Mouse (Mus musculus) right cerebral cortex, postnatal 14 days (tissue): ENCODE measurements around the gene Dnajc14.
A peak's percentile ranks its signal among the peaks of the same experiment; 100 is the strongest.
"Not testable (repeated sequence)": the region's sequence is repeated elsewhere in the genome, so short reads cannot be mapped to it uniquely, and the experiment has no call there.

Experiments used
- DNase-seq: peaks from one replicate; pipeline ENCODE4 v3.0.0; 2022

Gene Dnajc14

DNA sequence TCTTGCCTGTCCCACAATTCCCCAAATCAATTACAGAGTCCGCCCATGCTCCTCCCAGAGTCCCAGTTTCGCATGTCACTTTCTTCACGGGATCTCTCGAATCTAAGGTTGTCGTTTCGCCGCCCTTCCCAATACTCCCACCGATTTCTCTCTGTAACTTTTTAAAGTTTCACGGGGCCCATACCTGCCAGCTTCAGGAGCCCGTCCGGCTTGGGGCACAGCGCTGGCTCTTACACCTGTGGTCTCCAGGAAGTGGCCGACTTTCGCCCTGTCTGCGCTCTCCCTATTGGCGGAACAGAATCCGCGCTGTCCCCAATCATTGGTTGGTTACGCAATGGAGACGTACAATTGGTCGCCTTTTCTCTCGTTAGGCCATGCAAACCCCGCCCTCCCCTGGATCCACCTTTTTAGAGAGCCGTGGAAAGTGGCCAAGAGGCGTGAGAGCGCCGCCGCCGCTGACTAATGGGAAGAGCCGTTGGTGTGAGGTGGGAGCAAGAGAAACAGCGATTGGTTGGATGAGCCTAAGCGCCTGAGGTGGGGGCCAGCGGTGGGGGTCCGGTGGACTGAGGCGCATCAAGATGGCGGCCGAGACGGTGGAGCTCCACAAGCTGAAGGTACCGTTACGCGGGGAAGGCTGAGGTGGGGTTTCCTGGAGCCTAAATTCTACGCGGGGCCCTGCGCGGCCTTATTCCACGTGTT, 17.6 kb downstream of the Dnajc14 start, which contains the start of gene Ormdl2:
TSS of gene Ormdl2 (minus strand) at position 288 of the 699 bp plus-strand sequence.
- peak; percentile 98 for DNase-seq

DNA sequence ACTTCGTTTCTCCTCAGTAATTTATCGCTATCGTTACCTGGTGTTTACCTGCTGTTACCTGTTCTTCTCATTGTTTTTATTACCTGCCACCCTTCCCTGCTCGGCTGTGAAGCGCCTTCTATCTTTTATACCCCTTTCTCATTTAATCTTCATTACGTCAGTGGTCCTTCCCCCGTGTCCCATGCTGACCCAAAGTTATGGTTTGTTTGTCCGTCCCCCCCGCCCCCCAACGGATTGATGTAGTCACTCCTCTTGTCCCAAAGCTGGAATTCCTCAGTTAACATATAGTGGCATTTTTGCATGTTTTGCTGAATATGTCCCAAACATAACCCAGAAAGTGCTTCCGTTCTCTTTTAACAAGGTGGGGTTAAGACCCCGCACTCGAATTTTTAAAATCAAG, 18.3 kb downstream of the Dnajc14 start:
- no peak for DNase-seq

DNA sequence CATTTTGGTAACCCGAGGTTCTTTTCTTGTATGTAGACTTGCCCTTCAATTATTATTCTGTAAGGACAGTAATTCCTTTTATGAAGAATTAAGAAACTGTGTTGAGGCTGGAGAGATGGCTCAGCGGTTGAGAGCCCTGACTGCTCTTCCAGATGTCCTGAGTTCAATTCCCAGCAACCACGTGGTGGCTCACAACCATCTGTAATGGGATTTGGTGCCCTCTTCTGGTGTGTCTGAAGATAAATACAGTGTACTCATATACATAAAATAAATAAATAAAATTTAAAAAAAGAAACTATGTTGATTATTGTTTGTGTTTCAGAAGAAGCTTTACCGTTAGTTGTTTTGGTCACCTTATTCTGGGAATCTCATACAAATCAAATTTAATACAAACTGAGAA, 19.2 kb downstream of the Dnajc14 start:
- not testable (repeated sequence) for DNase-seq

DNA sequence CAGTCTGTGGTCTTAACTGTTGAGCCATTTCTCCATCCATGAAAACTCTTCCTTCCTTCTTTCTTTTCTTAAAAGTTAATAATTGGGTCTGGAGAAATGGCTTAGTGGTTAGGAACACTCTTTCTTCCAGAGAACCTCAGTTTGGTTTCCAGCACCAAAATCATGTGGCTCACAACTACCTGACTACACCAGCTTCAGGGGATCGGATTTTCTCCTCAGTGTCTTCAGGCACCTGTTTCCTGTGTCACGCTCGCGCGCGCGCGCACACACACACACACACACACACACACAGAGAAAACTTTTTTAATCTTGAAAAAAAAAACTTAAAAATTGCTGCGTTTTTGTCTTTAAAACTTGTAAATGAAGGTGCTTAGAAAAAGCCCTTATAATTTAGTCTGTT, 20.0 kb downstream of the Dnajc14 start:
- DNase-seq = no peak

DNA sequence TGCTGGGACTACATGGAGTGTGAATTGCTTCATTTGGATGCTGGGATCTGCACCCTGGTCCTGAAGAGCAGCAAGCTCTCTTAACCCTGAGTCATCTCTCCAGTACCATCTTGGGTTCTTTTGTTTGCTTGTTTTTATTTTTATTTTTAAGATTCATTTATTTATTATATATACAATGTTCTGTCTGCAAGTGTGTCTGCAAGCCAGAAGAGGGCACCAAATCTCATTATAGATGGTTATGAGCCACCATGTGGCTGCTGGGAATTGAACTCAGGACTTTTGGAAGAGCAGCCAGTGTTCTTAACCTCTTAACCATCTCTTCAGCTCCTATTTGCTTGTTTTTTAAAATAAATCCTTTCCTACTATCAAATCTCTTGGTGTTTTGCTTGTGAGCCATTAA, 33.5 kb downstream of the Dnajc14 start:
- no peak for DNase-seq

DNA sequence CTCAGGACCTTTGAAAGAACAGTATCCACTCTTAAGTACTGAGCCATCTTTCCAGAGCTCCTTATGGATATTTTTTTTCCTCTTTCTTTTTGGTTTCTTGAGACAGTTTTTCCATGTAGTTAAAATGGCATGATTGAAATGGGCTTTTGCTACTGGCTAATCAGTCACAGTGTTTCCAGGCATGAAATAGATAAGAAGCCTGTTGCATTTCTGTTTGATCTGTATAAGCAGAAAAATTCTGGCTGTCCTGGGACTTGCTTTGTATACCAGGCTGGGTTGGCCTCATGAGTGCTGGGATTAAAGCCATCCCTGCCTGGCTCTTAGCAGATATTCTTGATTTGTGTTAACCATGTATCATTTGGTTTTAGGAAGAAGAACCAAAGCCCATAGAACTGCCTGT, 35.6 kb downstream of the Dnajc14 start:
- no peak for DNase-seq

DNA sequence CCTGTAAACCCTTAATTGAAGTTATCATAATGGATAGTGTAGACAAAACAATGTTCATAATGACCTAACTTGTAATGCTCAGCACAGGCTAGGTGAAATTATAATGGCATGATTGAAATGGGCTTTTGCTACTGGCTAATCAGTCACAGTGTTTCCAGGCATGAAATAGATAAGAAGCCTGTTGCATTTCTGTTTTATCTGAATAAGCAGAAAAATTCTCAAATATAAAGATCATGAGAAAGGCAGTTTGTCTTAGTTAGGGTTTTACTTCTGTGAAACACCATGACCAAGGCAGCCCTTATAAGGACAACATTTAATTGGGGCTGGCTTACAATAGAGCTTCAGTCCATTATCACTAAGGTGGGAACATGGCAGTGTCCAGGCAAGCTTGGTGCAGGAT, 36.8 kb downstream of the Dnajc14 start:
- no peak for DNase-seq

DNA sequence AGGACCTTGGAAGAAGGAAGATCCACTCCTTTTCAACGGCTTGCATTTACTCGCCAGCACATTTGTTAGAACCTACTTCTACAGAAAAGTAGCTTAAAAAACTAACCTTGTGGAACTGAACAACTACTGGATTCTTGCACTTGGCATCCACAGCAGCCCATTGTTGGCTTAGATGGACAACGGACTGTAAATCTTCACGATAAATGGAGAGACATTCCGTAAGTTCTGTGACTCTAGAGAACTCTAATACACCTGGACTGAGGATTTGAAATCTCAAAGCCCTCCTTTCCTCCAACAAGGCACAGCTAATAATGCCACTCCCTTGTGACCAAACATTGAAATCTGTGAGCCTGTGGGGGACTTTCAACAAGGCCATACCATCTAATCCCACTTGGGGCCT, 39.4 kb downstream of the Dnajc14 start:
- DNase-seq = no peak

DNA sequence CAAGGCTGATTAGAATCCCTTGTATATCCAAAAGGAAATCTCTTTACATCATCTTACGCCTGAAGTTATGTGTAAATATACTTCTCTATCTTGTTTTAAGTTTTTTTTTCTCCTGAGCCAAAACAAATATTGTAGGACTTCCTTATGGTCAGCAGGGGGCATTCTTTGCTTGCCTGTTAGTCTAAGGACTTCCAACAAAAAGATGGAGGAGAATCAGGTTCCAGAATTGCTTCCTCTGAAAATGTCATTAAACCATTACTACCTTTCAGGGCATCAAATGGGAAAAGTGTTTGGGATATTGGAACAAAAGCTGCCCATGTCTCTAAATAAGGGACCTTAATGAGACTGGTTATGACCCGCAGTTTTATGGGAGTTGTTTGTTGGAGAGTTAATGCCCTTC, 41.7 kb downstream of the Dnajc14 start:
- DNase-seq = no peak

DNA sequence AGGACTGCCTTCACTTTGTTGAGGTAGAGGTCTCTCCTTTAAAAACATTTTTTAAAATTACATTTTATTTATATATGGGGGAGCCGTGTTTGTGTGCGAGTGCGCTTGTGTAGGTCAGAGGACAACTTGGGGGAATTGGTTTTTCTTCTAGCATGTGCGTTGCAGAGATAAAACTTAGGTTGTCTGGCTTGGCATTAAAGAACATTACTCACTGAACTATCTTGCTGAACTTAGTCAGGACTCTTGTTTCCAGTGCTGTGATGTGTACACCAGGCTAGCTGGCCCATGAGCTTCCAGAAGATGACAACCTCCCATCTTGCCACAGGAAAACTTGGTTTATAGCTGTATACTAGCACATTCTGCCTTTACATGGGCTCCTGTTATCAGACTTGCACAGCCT, 42.8 kb downstream of the Dnajc14 start:
- no peak for DNase-seq

DNA sequence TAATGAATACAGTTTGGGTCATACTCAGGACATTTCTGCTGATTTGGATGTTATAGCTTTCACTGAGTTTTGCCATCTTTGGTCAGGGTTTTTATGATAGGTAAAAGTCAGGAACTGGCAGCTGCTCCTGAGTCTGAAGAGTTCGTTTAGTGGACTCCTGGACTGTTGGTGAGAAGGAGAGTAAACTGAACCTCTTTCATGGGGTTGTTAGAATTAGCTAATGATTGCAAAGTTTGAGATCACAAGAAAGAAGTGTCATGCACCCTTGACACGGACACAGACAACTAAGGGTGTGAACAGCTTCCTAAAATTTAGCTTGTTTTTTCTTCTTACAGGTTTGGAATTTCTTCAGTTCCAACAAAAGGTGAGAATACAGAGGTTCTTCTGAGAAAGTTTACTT, 44.6 kb downstream of the Dnajc14 start:
- DNase-seq = no peak

DNA sequence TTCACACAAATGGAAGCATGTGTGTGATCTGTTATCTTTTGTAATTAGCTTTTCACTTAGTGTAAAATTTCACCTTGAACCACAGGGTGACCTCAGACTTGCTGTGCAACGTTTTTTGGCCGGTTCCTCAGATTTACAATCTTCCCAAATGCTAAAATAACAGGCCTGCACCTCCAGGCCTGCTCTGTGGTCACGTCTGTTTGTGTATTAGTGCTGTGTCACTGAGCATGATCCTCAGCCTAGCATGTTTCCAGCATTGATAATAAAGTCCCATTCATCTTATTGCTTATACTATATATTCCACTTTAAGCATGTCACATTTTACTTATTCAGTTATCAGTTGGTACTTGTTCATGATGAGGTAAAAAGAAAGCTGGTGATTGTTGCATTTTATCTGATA, 46.5 kb downstream of the Dnajc14 start:
- DNase-seq = no peak

DNA sequence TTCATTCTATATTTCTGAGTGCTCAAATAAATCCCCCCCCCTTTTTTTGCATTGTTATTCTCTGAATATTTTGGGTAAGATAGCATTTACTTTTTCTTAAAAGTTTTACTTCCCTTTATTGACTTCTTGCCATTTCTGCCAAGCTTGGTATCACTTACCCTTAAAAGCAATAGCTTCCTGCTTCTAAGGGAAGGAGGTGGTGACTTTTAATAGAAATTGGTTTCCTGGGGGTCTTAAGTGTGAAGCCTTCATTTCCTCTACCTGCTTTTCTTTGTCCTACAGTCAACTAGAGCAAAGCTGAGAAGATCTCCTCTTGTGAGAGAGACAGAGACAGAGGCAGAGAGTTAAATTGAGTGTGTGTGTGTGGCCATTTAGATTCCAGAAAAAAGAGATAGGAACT, 57.3 kb downstream of the Dnajc14 start:
- no peak for DNase-seq

DNA sequence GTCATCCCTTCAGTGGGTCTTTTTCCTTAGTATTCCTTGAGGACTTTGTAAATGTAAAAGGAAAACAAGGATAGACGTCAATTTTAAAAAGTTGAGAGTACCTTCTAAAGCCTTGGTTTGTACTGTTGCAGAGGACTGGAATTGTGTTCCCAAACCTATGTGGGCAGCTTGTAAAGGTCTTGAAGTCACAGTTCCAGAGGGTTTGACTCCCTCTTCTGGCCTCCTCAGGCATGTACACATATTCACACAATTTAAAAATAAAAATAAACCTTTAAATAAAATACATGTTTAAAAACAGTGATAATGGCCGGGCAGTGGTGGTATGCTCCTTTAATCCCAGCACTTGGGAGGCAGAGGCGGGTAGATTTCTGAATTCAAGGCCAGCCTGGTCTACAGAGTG, 62.2 kb downstream of the Dnajc14 start:
- no peak for DNase-seq

DNA sequence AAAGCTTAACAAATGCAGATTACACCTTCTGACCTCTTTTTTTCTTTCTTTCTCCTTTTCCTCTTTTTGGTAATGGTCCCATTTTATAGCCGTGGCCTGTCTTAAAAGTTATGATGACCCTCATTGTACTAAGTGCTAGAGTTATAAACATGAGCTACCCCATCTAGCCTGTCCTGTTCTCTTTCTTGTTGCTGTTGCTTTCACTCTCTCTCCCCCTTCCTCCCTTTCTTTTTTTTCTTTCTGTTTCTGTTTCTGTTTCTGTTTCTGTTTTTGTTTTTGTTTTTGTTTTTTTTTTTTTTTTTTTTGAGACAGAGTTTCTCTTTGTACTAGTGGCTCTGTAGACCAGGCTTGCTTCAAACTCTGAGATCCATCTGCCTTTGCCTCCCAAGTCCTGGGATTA, 62.7 kb downstream of the Dnajc14 start:
- DNase-seq = no peak
